Comparison of ENCODE assay signal across 16 mouse cellular contexts in the genomic region with DNA sequence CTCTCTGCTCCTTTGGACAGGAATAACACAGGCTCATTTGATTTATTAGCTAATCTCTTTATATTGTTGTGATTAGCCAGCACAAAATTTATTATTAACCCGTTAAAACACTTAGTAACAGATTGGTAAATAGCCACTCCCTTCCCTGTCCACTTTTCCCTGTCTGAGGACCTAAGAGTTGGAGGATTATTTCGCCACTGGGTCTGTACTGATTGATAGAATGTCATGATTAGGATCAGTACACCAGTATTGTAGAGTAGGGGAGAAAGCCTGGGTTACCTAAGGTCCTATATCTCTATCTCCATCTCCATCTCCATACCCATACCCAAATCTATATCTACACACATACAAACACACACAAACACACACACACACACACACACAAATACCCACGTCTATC. TPM values are rescaled to one million over a fixed set of nuclear protein-coding genes. Genes with fewer than 3 reads are reported as not detected.
DNase-seq lines count a peak whose midpoint lies in the region; ATAC-seq and TF ChIP-seq lines count a peak whose summit lies in the region.
"Not testable (repeated sequence)": the region's sequence is repeated elsewhere in the genome, so short reads cannot be mapped to it uniquely, and the experiment has no call there.
"Had no signal": no experiment of that assay in that cellular context is flagged by ENCODE, and none has a peak within 500 bp of the region (broad histone marks: within the 10 kb centered on the region; RNA-seq: fewer than 3 reads in every experiment).

No protein-coding gene starts in this region.

- DNase-seq in liver, adult 2 months (ENCODE audit: extremely low read depth, low read depth, low spot score): peak; percentile 6
- DNase-seq in liver, postnatal 0 days: not testable (repeated sequence)

- H3K79me2 ChIP-seq in liver, adult 2 months (ENCODE audit: control insufficient read depth, insufficient read depth, low read length): not testable (repeated sequence)

- ATAC-seq in liver, embryonic 15.5 days (ENCODE audit: insufficient read depth): 0 out of 2 replicates have a peak, but pooled peaks have one; percentile 32
- peak; percentile 59 for ATAC-seq in liver, embryonic 16.5 days (ENCODE audit: low read depth)
- ATAC-seq in liver, postnatal 0 days: peak; percentile 55

- H3K9ac ChIP-seq in liver, adult 2 months (ENCODE audit: low read depth, low read length); liver, embryonic 15.5 days; liver, embryonic 16.5 days (ENCODE audit: low read depth, low read length); liver, postnatal 0 days (replicated peaks): not testable (repeated sequence)

- 14% methylated on average over 1 of the region's 3 CpGs for WGBS in liver, adult 2 months
- WGBS in liver, embryonic 15.5 days (ENCODE audit: insufficient replicate concordance): 20% methylated on average over 1 of the region's 3 CpGs
- 43% methylated on average over 1 of the region's 3 CpGs for WGBS in liver, embryonic 16.5 days (ENCODE audit: insufficient replicate concordance)
- WGBS in liver, postnatal 0 days (ENCODE audit: insufficient replicate concordance): 55% methylated on average over 1 of the region's 3 CpGs

- H3K27ac ChIP-seq in liver, adult 2 months (replicated peaks; ENCODE audit: insufficient read depth, low read depth, low read length); liver, embryonic 15.5 days (replicated peaks); liver, embryonic 16.5 days (ENCODE audit: low read length); liver, postnatal 0 days (ENCODE audit: low read depth): not testable (repeated sequence)

- not testable (repeated sequence) for H3K9me3 ChIP-seq in liver, embryonic 15.5 days (replicated peaks); liver, embryonic 16.5 days (replicated peaks; ENCODE audit: control insufficient read depth, low read length); liver, postnatal 0 days (ENCODE audit: low read length)

- TF ChIP-seq EP300 in liver, postnatal 0 days (IDR thresholded peaks at IDR 0.05; ENCODE audit: low read depth): not testable (repeated sequence)

- H3K4me2 ChIP-seq in liver, embryonic 15.5 days; liver, embryonic 16.5 days (ENCODE audit: low read depth, low read length); liver, postnatal 0 days (ENCODE audit: low read depth, low read length): not testable (repeated sequence)

- H3K4me1 ChIP-seq in liver, adult 2 months (ENCODE audit: control insufficient read depth, insufficient read depth, low read length); liver, embryonic 15.5 days (replicated peaks); liver, embryonic 16.5 days (ENCODE audit: control insufficient read depth, low read depth, low read length); liver, postnatal 0 days (ENCODE audit: insufficient read depth): not testable (repeated sequence)

- not testable (repeated sequence) for TF ChIP-seq CTCF in liver, adult 2 months (IDR thresholded peaks at IDR 0.05; ENCODE audit: low read depth, low read length); liver, postnatal 0 days (IDR thresholded peaks at IDR 0.05; ENCODE audit: low read depth)

- H3K36me3 ChIP-seq in liver, adult 2 months (ENCODE audit: control insufficient read depth, insufficient read depth, low read length); liver, embryonic 15.5 days (replicated peaks); liver, embryonic 16.5 days (ENCODE audit: control insufficient read depth, insufficient read depth); liver, postnatal 0 days (replicated peaks; ENCODE audit: insufficient read depth, low read length): not testable (repeated sequence)

- not testable (repeated sequence) for H3K4me3 ChIP-seq in liver, adult 2 months (ENCODE audit: insufficient read depth, low read depth, low read length); liver, embryonic 15.5 days (replicated peaks); liver, embryonic 16.5 days (ENCODE audit: low read depth, low read length); liver, postnatal 0 days (ENCODE audit: low read depth, low read length)

- TF ChIP-seq POLR2A in liver, adult 2 months (IDR thresholded peaks at IDR 0.05; ENCODE audit: extremely low read depth, insufficient read depth, low read length): not testable (repeated sequence)

- H3K27me3 ChIP-seq in liver, adult 2 months (ENCODE audit: control insufficient read depth, insufficient read depth, low read length); liver, embryonic 15.5 days; liver, embryonic 16.5 days (ENCODE audit: control insufficient read depth, insufficient read depth, low read depth, low read length); liver, postnatal 0 days (ENCODE audit: insufficient read depth, low read length): not testable (repeated sequence)

RNA-seq across cellular contexts. Expression of a gene that starts 29.6 kb away (rescaled TPM):
- total RNA-seq in liver, adult 2 months (2014; rRNA removed): 541 and 679 TPM in 2 replicates
- 311 and 620 TPM in 2 replicates for polyA plus RNA-seq in liver, adult 2 months (2012; rRNA removed)
- polyA plus RNA-seq in liver, embryonic 15.5 days (2015; fragmentation: Nextera tagmentation; extraction: Ambion mirVana): 0.60 and 0.78 TPM in 2 replicates
- 2.0 and 2.5 TPM in 2 replicates for polyA plus RNA-seq in liver, embryonic 16.5 days (2015; fragmentation: Nextera tagmentation; extraction: Ambion mirVana)
- 37.4 and 39.1 TPM in 2 replicates for polyA plus RNA-seq in liver, postnatal 0 days (2015; fragmentation: Nextera tagmentation; extraction: Ambion mirVana)
- total RNA-seq: adrenal gland, adult 18-20 months; adrenal gland, postnatal 25 days; adrenal gland, postnatal 36 days; CH12.LX; ES-E14; G1E; MEL had no signal
- polyA plus RNA-seq: activated CD4-positive, CD25-positive, alpha-beta regulatory T cell, adult 4 months; brain, embryonic 14.5 days; C2C12; CD4-positive, CD25-positive, alpha-beta regulatory T cell, adult 4 months; G1E; Patski had no signal
